Mouse (Mus musculus) megakaryocyte, embryonic 14.5 days (primary cell): ENCODE results near the gene Hmgcs2.

Experiments
- FLI1 ChIP-seq: IDR thresholded peaks from 2 replicates; pipeline ENCODE4 v1.6.1; 2012; ENCODE audit warnings: low read length, inconsistent platforms, mixed read lengths
- GATA1 ChIP-seq: IDR thresholded peaks from 3 replicates; pipeline ENCODE4 v1.6.1; 2012; ENCODE audit warnings: mixed read lengths, low read length, inconsistent platforms, borderline replicate concordance

DNA sequence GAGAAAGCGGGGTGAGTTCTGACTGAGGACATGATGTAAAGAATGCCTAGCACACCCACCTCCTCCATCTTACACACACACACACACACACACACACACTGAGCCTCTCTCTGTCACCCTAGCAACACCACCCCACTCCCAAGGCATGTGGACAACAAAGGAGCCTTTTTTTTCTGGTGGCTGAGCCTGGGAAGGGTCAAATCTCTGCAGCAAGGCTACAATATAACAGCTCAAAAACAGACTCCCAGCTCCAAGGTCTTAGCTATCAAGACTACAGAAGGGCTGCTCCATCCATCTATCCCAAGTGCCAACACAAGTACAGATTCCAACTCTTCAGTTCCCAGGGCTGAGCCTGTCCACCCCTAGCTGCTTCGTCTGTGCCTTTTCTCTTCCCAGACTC, 39.0 kb downstream of the Hmgcs2 start:
- TF ChIP-seq GATA1 (no peak), FLI1 (no peak)
